Mouse (Mus musculus) forebrain, embryonic 16.5 days (tissue): ENCODE results near the gene Pcdh11x. TPM values are rescaled to one million over a fixed set of nuclear protein-coding genes. Genes with fewer than 3 reads are reported as not detected.

Source experiments
- ATAC-seq: fragments of 200-750 bp; cut with Nextera tagmentation; 2 replicates; pipeline ENCODE4 v1.8.0; 2017; ENCODE audit warnings: mild to moderate bottlenecking, moderate library complexity
- H3K27ac ChIP-seq: fragments of 300-500 bp; sonication (generic); 2 replicates; pipeline ENCODE4 v1.5.1; 2014; ENCODE audit warnings: low read length, control low read depth
- H3K27me3 ChIP-seq: fragments of 300-500 bp; sonication (generic); replicated peaks from 2 replicates; pipeline ENCODE4 v1.6.1; 2014; ENCODE audit warnings: low read length; ENCODE audit not compliant: control insufficient read depth, insufficient read depth
- H3K36me3 ChIP-seq: fragments of 300-500 bp; sonication (generic); 2 replicates; pipeline ENCODE4 v1.6.1; 2014; ENCODE audit not compliant: control insufficient read depth, insufficient read depth
- H3K4me1 ChIP-seq: fragments of 300-500 bp; sonication (generic); replicated peaks from 2 replicates; pipeline ENCODE4 v1.6.1; 2014; ENCODE audit warnings: low read length; ENCODE audit not compliant: control insufficient read depth, insufficient read depth
- H3K4me2 ChIP-seq: fragments of 300-500 bp; sonication (generic); 2 replicates; pipeline ENCODE4 v1.6.1; 2014; ENCODE audit warnings: mild to moderate bottlenecking, low read length, control low read depth
- H3K4me3 ChIP-seq: fragments of 300-500 bp; sonication (generic); replicated peaks from 2 replicates; pipeline ENCODE4 v1.5.1; 2014; ENCODE audit warnings: mild to moderate bottlenecking, low read length, control low read depth
- H3K9ac ChIP-seq: fragments of 300-500 bp; sonication (generic); replicated peaks from 2 replicates; pipeline ENCODE4 v1.6.1; 2014; ENCODE audit warnings: low read depth, low read length, control low read depth
- H3K9me3 ChIP-seq: fragments of 300-500 bp; sonication (generic); 2 replicates; pipeline ENCODE4 v1.6.1; 2016; ENCODE audit warnings: low read length; ENCODE audit not compliant: control insufficient read depth
- WGBS: fragments of 180-500 bp; shearing (Covaris S2); extraction: QIAGEN DNeasy Blood & Tissue Kit; methylation state at CpG from one replicate; pipeline ENCODE4 v1.1.7; 2014; 5-methylcytosine and 5-hydroxymethylcytosine counted together
- polyA plus RNA-seq: library from polyadenylated mRNA; unstranded; fragments of >200 nt; fragmentation: Nextera tagmentation; extraction: Ambion mirVana; gene quantifications from 2 replicates; pipeline ENCODE4 v1.2.1, GENCODE M21; 2015

The Pcdh11x gene
- polyA plus RNA-seq: 16.1 and 28.1 TPM in 2 replicates

- H3K9ac ChIP-seq: peak within 1 kb of the TSS; percentile 59
- no peaks in the 10 kb centered on the region for H3K36me3 ChIP-seq
- peak; percentile 88 for ATAC-seq
- peak within 1 kb of the TSS; percentile 81 for H3K4me2 ChIP-seq
- H3K4me1 ChIP-seq: peaks cover 6% of the 10 kb centered on the region; the same call in 1 of the 2 replicates
- no peak within 1 kb of the TSS for H3K27ac ChIP-seq
- WGBS: 20% methylated on average over 32 of the region's 40 CpGs
- H3K4me3 ChIP-seq: peak within 1 kb of the TSS; percentile 55
- no peaks in the 10 kb centered on the region for H3K9me3 ChIP-seq
- H3K27me3 ChIP-seq: no peaks in the 10 kb centered on the region
These were observed at the start of gene Pcdh11x for GRCm38 (mm10) chrX:120290011-120290899. Gene Pcdh11x, plus strand, starts transcription at chrX:120290259.

- Histone ChIP-seq H3K4me3 (no peak overlapping the region), H3K27ac (no peak overlapping the region), H3K9ac (no peak overlapping the region), H3K36me3 (no peaks in the 10 kb centered on the region), H3K9me3 (no peaks in the 10 kb centered on the region), H3K4me2 (no peak overlapping the region), H3K27me3 (no peaks in the 10 kb centered on the region), H3K4me1 (no peaks in the 10 kb centered on the region)
- ATAC-seq: no peak
- WGBS: 77% methylated on average over 2 of the region's 2 CpGs
These were observed 30.0 kb upstream of the Pcdh11x start for GRCm38 (mm10) chrX:120260089-120260488.

- ATAC-seq: no peak
- Histone ChIP-seq H3K27ac (no peak overlapping the region), H3K4me3 (no peak overlapping the region), H3K9ac (no peak overlapping the region), H3K27me3 (no peaks in the 10 kb centered on the region), H3K36me3 (no peaks in the 10 kb centered on the region), H3K4me2 (no peak overlapping the region), H3K9me3 (no peaks in the 10 kb centered on the region), H3K4me1 (peaks cover 2% of the 10 kb centered on the region; the same call in 1 of the 2 replicates)
These were observed 4.5 kb upstream of the Pcdh11x start for GRCm38 (mm10) chrX:120285522-120285921.

- H3K9ac ChIP-seq: no peak overlapping the region
- H3K27ac ChIP-seq: no peak overlapping the region
- no peaks in the 10 kb centered on the region for H3K36me3 ChIP-seq
- H3K4me3 ChIP-seq: no peak overlapping the region
- H3K27me3 ChIP-seq: no peaks in the 10 kb centered on the region
- 27% methylated on average over 1 of the region's 1 CpGs for WGBS
- no peak overlapping the region for H3K4me2 ChIP-seq
- H3K4me1 ChIP-seq: peaks cover 6% of the 10 kb centered on the region; the same call in 1 of the 2 replicates
- no peaks in the 10 kb centered on the region for H3K9me3 ChIP-seq
- ATAC-seq: no peak
These were observed 2.6 kb upstream of the Pcdh11x start for GRCm38 (mm10) chrX:120287502-120287901.

GRCm38 (mm10) chrX:120290900-120291280 is 831 bp downstream of the Pcdh11x start:
- no peaks in the 10 kb centered on the region for H3K27me3 ChIP-seq
- no peak overlapping the region for H3K27ac ChIP-seq
- H3K9me3 ChIP-seq: no peaks in the 10 kb centered on the region
- 0 out of 2 replicates have a peak overlapping the region, but pooled peaks have one; percentile 13 for H3K9ac ChIP-seq
- no peaks in the 10 kb centered on the region for H3K36me3 ChIP-seq
- peak overlapping the region; percentile 81 for H3K4me2 ChIP-seq
- peak overlapping the region; percentile 55 for H3K4me3 ChIP-seq
- H3K4me1 ChIP-seq: peaks cover 6% of the 10 kb centered on the region; the same call in 1 of the 2 replicates
- 11% methylated on average over 18 of the region's 18 CpGs for WGBS
- ATAC-seq: no peak

GRCm38 (mm10) chrX:120291696-120292095 is 1.6 kb downstream of the Pcdh11x start:
- H3K27ac ChIP-seq: no peak overlapping the region
- H3K27me3 ChIP-seq: no peaks in the 10 kb centered on the region
- H3K4me2 ChIP-seq: peak overlapping the region; percentile 81
- H3K4me3 ChIP-seq: peak overlapping the region; percentile 55
- H3K9me3 ChIP-seq: no peaks in the 10 kb centered on the region
- no peaks in the 10 kb centered on the region for H3K36me3 ChIP-seq
- no peak overlapping the region for H3K9ac ChIP-seq
- H3K4me1 ChIP-seq: peaks cover 6% of the 10 kb centered on the region; the same call in 1 of the 2 replicates
- 15% methylated on average over 13 of the region's 13 CpGs for WGBS
- ATAC-seq: no peak; the same call in 1 of the 2 replicates

GRCm38 (mm10) chrX:120292832-120293750 is 3.0 kb downstream of the Pcdh11x start:
- H3K4me3 ChIP-seq: peak overlapping the region; percentile 55
- peak overlapping the region; percentile 67 for H3K9ac ChIP-seq
- H3K36me3 ChIP-seq: no peaks in the 10 kb centered on the region
- WGBS: 7% methylated on average over 27 of the region's 46 CpGs
- H3K4me2 ChIP-seq: peak overlapping the region; percentile 81
- no peaks in the 10 kb centered on the region for H3K27me3 ChIP-seq
- H3K27ac ChIP-seq: peak overlapping the region; percentile 47; the same call in 1 of the 2 replicates
- peak; percentile 71 for ATAC-seq
- no peaks in the 10 kb centered on the region for H3K9me3 ChIP-seq
- peaks cover 6% of the 10 kb centered on the region; the same call in 1 of the 2 replicates for H3K4me1 ChIP-seq

GRCm38 (mm10) chrX:120301469-120302175 is 11.6 kb downstream of the Pcdh11x start:
- Histone ChIP-seq H3K4me2 (no peak overlapping the region), H3K4me1 (no peaks in the 10 kb centered on the region), H3K27ac (no peak overlapping the region), H3K27me3 (no peaks in the 10 kb centered on the region), H3K4me3 (no peak overlapping the region), H3K36me3 (no peaks in the 10 kb centered on the region), H3K9ac (no peak overlapping the region), H3K9me3 (no peaks in the 10 kb centered on the region)
- WGBS: 54% methylated on average over 2 of the region's 2 CpGs
- no peak for ATAC-seq
